Mouse (Mus musculus): ENCODE data around the gene Lgi4.

GRCm38 (mm10) chr7:31098697-31099611 lies 39.8 kb downstream of the Lgi4 start:
- TF ChIP-seq CTCF (IDR thresholded peaks at IDR 0.05; ENCODE audit: low read depth, low read length) (peak; percentile 39), EP300 (IDR thresholded peaks at IDR 0.05; ENCODE audit: insufficient read depth, low read depth, low read length) (no peak)
